In genomic region chr2:46261618-46262017, GRCm38 (mm10) we compare ENCODE assay signal across 22 mouse cellular contexts.
A peak's percentile ranks its signal among the peaks of the same experiment; 100 is the strongest.
DNase-seq lines count a peak whose midpoint lies in the region; ATAC-seq and TF ChIP-seq lines count a peak whose summit lies in the region.
"Had no signal": no experiment of that assay in that cellular context is flagged by ENCODE, and none has a peak within 500 bp of the region (broad histone marks: within the 10 kb centered on the region; RNA-seq: fewer than 3 reads in every experiment).

No protein-coding gene starts in this region.

- TF ChIP-seq RAD21 in CH12.LX (IDR thresholded peaks at IDR 0.05; ENCODE audit: low read depth, low read length), result no peak

- 66% methylated on average over 1 of the region's 1 CpGs for WGBS in forebrain, postnatal 0 days
- 94% methylated on average over 1 of the region's 1 CpGs for WGBS in forebrain, embryonic 10.5 days
- WGBS in olfactory bulb, adult 2 months, result 64% methylated on average over 1 of the region's 1 CpGs

- H3K9ac ChIP-seq in forebrain, postnatal 0 days, result no peak overlapping the region
- no peak overlapping the region for H3K9ac ChIP-seq in CH12.LX (ENCODE audit: insufficient read depth, low read depth)
- H3K9ac ChIP-seq: embryonic facial prominence, embryonic 12.5 days; forebrain, embryonic 13.5 days; forebrain, embryonic 15.5 days had no signal

- H3K9me3 ChIP-seq in forebrain, postnatal 0 days (ENCODE audit: low read length), result no peaks in the 10 kb centered on the region
- H3K9me3 ChIP-seq in forebrain, embryonic 10.5 days, result no peaks in the 10 kb centered on the region
- no peaks in the 10 kb centered on the region for H3K9me3 ChIP-seq in CH12.LX (replicated peaks; ENCODE audit: low read length)
- H3K9me3 ChIP-seq: embryonic facial prominence, embryonic 10.5 days; embryonic facial prominence, embryonic 12.5 days; forebrain, embryonic 13.5 days; forebrain, embryonic 15.5 days; G1E had no signal

- H3K36me3 ChIP-seq in forebrain, postnatal 0 days (ENCODE audit: insufficient read depth), result no peaks in the 10 kb centered on the region
- H3K36me3 ChIP-seq in forebrain, embryonic 10.5 days (replicated peaks), result no peaks in the 10 kb centered on the region
- no peaks in the 10 kb centered on the region for H3K36me3 ChIP-seq in CH12.LX (replicated peaks in 1 of 2; ENCODE audit: control insufficient read depth in 1 of 2, insufficient read depth in 1 of 2, low read length in 1 of 2)
- H3K36me3 ChIP-seq: embryonic facial prominence, embryonic 10.5 days; embryonic facial prominence, embryonic 12.5 days; forebrain, embryonic 15.5 days; G1E had no signal

- peak; percentile 60 for ATAC-seq in forebrain, postnatal 0 days
- no peak for ATAC-seq in frontal cortex, adult (ENCODE audit: low TSS enrichment)
- ATAC-seq: activated CD4-positive, CD25-positive, alpha-beta regulatory T cell, adult 4 months; forebrain, embryonic 13.5 days; forebrain, embryonic 15.5 days; Patski had no signal

- H3K27me3 ChIP-seq in forebrain, postnatal 0 days (ENCODE audit: insufficient read depth, low read length), result no peaks in the 10 kb centered on the region
- no peaks in the 10 kb centered on the region for H3K27me3 ChIP-seq in forebrain, embryonic 10.5 days (ENCODE audit: poor library complexity, severe bottlenecking)
- no peaks in the 10 kb centered on the region for H3K27me3 ChIP-seq in CH12.LX (replicated peaks)
- H3K27me3 ChIP-seq: embryonic facial prominence, embryonic 12.5 days; forebrain, embryonic 13.5 days; forebrain, embryonic 15.5 days; Patski had no signal

- no peak for DNase-seq in forebrain, postnatal 0 days
- no peak for DNase-seq in forebrain, embryonic 10.5 days (ENCODE audit: extremely low spot score, low spot score)
- no peak for DNase-seq in CH12.LX (ENCODE audit: extremely low read depth)
- DNase-seq in brain, adult 2 months (ENCODE audit: low read depth, low spot score), result peak; percentile 8
- DNase-seq in layer of hippocampus, adult 8-10 months (ENCODE audit: low spot score in 2 of 2), result no peak
- DNase-seq: adrenal gland, adult 8-10 months; adrenal gland, postnatal 14 days; adrenal gland, postnatal 36 days; cerebellum, adult 11-12 months; cerebellum, adult 2 months; cerebellum, adult 9-10 months; cerebellum, postnatal 10 days; cerebellum, postnatal 25 days had no signal

- no peak for TF ChIP-seq POLR2A in CH12.LX (IDR thresholded peaks at IDR 0.05; ENCODE audit: low read depth, low read length)
- no peak for TF ChIP-seq POLR2A in olfactory bulb, adult 2 months (IDR thresholded peaks at IDR 0.05; ENCODE audit: insufficient read depth, low read depth, low read length)

- H3K4me1 ChIP-seq in forebrain, postnatal 0 days (ENCODE audit: insufficient read depth), result no peaks in the 10 kb centered on the region
- no peaks in the 10 kb centered on the region for H3K4me1 ChIP-seq in forebrain, embryonic 10.5 days
- no peaks in the 10 kb centered on the region for H3K4me1 ChIP-seq in CH12.LX (ENCODE audit: control insufficient read depth in 1 of 2, insufficient read depth in 2 of 2)
- H3K4me1 ChIP-seq in olfactory bulb, adult 2 months (ENCODE audit: control insufficient read depth, insufficient read depth, low read length), result no peaks in the 10 kb centered on the region
- H3K4me1 ChIP-seq: embryonic facial prominence, embryonic 10.5 days; embryonic facial prominence, embryonic 12.5 days; forebrain, embryonic 13.5 days; forebrain, embryonic 15.5 days had no signal

- 0 out of 2 replicates have a peak overlapping the region, but pooled peaks have one; percentile 21 for H3K27ac ChIP-seq in forebrain, postnatal 0 days (ENCODE audit: low read depth, low read length)
- H3K27ac ChIP-seq in forebrain, embryonic 10.5 days, result no peak overlapping the region
- H3K27ac ChIP-seq in CH12.LX (ENCODE audit: insufficient read depth, low read depth), result no peak overlapping the region
- peak overlapping the region; percentile 62 for H3K27ac ChIP-seq in olfactory bulb, adult 2 months (ENCODE audit: insufficient read depth, low read depth, low read length)
- H3K27ac ChIP-seq: embryonic facial prominence, embryonic 10.5 days; embryonic facial prominence, embryonic 12.5 days; forebrain, embryonic 13.5 days; forebrain, embryonic 15.5 days had no signal

- dilution Hi-C loops in CH12.LX (cut with MboI; ENCODE audit: extremely low pct_ligation_motif_present, extremely low pct_unique_long_range_greater_than_20kb, low sequenced_read_pairs), result no loop called here

- TF ChIP-seq EP300 in CH12.LX (IDR thresholded peaks at IDR 0.05; ENCODE audit: low read length), result no peak

- no peak for TF ChIP-seq CTCF in forebrain, postnatal 0 days (IDR thresholded peaks at IDR 0.05; ENCODE audit: low read depth)
- no peak for TF ChIP-seq CTCF in CH12.LX (conservative IDR thresholded peaks at IDR 0.05 in 1 of 2, IDR thresholded peaks at IDR 0.05 in 1 of 2; ENCODE audit: low read depth in 2 of 2, low read length in 2 of 2)
- no peak for TF ChIP-seq CTCF in olfactory bulb, adult 2 months (IDR thresholded peaks at IDR 0.05; ENCODE audit: insufficient read depth, low read depth, low read length)

- no peaks in the 10 kb centered on the region for H3K79me2 ChIP-seq in CH12.LX (replicated peaks; ENCODE audit: control insufficient read depth, extremely low read depth, insufficient read depth, poor library complexity, severe bottlenecking)

- no peak overlapping the region for H3K4me2 ChIP-seq in forebrain, postnatal 0 days (ENCODE audit: low read depth)
- H3K4me2 ChIP-seq in CH12.LX (ENCODE audit: insufficient read depth, low read depth, poor library complexity, severe bottlenecking), result no peak overlapping the region
- H3K4me2 ChIP-seq: embryonic facial prominence, embryonic 12.5 days; forebrain, embryonic 13.5 days; forebrain, embryonic 15.5 days had no signal

- H3K4me3 ChIP-seq in forebrain, postnatal 0 days (ENCODE audit: low read depth, low read length), result no peak overlapping the region
- H3K4me3 ChIP-seq in forebrain, embryonic 10.5 days, result no peak overlapping the region
- no peak overlapping the region for H3K4me3 ChIP-seq in CH12.LX (replicated peaks in 1 of 3; ENCODE audit: low read depth in 2 of 3, low read length in 2 of 3, poor library complexity in 1 of 3)
- no peak overlapping the region for H3K4me3 ChIP-seq in olfactory bulb, adult 2 months (ENCODE audit: insufficient read depth, low read depth, low read length)
- H3K4me3 ChIP-seq: embryonic facial prominence, embryonic 10.5 days; embryonic facial prominence, embryonic 12.5 days; forebrain, embryonic 13.5 days; forebrain, embryonic 15.5 days had no signal

- in situ Hi-C loops in CH12.LX (cut with MboI; ENCODE audit: low pct_ligation_motif_present, low pct_unique_long_range_greater_than_20kb, low sequenced_read_pairs), result no loop called here

TF ChIP-seq in CH12.LX, 34 proteins besides CTCF, POLR2A, EP300 and RAD21:
- TF ChIP-seq NRF1 (IDR thresholded peaks at IDR 0.05; ENCODE audit: low read depth, low read length) (no peak), ZNF384 (IDR thresholded peaks at IDR 0.05; ENCODE audit: low read depth, low read length) (0 out of 2 replicates have a peak, but pooled peaks have one; percentile 4)

Comparison
In these comparisons a context has a peak if more than half of its experiments do, and no peak if none do; other contexts are left out.
1. H3K27ac ChIP-seq: peak in forebrain, postnatal 0 days (single experiment) and olfactory bulb, adult 2 months (single experiment); none in forebrain, embryonic 10.5 days (single experiment) and CH12.LX (single experiment).